Mouse (Mus musculus) neural tube, embryonic 12.5 days (tissue): ENCODE data around the gene Ttc39d. TPM values are rescaled to one million over a fixed set of nuclear protein-coding genes. Genes with fewer than 3 reads are reported as not detected.

Experiments
- ATAC-seq: fragments of 200-750 bp; cut with Nextera tagmentation; 2 replicates; pipeline ENCODE4 v1.8.0; 2017; ENCODE audit warnings: low read depth, mild to moderate bottlenecking, moderate TSS enrichment, moderate library complexity; ENCODE audit not compliant: low FRiP score
- H3K27ac ChIP-seq: fragments of 300-500 bp; sonication (generic); 2 replicates; pipeline ENCODE4 v1.5.1; 2016
- H3K27me3 ChIP-seq: fragments of 300-500 bp; sonication (generic); replicated peaks from 2 replicates; pipeline ENCODE4 v1.6.1; 2016; ENCODE audit warnings: mild to moderate bottlenecking
- H3K36me3 ChIP-seq: fragments of 300-500 bp; sonication (generic); 2 replicates; pipeline ENCODE4 v1.6.1; 2016; ENCODE audit warnings: mild to moderate bottlenecking
- H3K4me1 ChIP-seq: fragments of 300-500 bp; sonication (generic); 2 replicates; pipeline ENCODE4 v1.6.1; 2016
- H3K4me2 ChIP-seq: fragments of 300-500 bp; sonication (generic); replicated peaks from 2 replicates; pipeline ENCODE4 v1.6.1; 2016; ENCODE audit warnings: mild to moderate bottlenecking
- H3K4me3 ChIP-seq: fragments of 300-500 bp; sonication (generic); 2 replicates; pipeline ENCODE4 v1.5.1; 2016
- H3K9ac ChIP-seq: fragments of 300-500 bp; sonication (generic); 2 replicates; pipeline ENCODE4 v1.6.1; 2016; ENCODE audit warnings: mild to moderate bottlenecking
- H3K9me3 ChIP-seq: fragments of 300-500 bp; sonication (generic); 2 replicates; pipeline ENCODE4 v1.6.1; 2016; ENCODE audit warnings: mild to moderate bottlenecking
- WGBS: fragments of 180-500 bp; shearing (Covaris S2); methylation state at CpG from one replicate; pipeline ENCODE4 v1.1.7; 2016; 5-methylcytosine and 5-hydroxymethylcytosine counted together
- polyA plus RNA-seq: library from polyadenylated mRNA; unstranded; fragments of >200 nt; fragmentation: Nextera tagmentation; extraction: Ambion mirVana; gene quantifications from 2 replicates; pipeline ENCODE4 v1.2.1, GENCODE M21; 2016

The Ttc39d gene
- 0.26 TPM in 1 of 2 replicates, not detected in the other for polyA plus RNA-seq

DNA sequence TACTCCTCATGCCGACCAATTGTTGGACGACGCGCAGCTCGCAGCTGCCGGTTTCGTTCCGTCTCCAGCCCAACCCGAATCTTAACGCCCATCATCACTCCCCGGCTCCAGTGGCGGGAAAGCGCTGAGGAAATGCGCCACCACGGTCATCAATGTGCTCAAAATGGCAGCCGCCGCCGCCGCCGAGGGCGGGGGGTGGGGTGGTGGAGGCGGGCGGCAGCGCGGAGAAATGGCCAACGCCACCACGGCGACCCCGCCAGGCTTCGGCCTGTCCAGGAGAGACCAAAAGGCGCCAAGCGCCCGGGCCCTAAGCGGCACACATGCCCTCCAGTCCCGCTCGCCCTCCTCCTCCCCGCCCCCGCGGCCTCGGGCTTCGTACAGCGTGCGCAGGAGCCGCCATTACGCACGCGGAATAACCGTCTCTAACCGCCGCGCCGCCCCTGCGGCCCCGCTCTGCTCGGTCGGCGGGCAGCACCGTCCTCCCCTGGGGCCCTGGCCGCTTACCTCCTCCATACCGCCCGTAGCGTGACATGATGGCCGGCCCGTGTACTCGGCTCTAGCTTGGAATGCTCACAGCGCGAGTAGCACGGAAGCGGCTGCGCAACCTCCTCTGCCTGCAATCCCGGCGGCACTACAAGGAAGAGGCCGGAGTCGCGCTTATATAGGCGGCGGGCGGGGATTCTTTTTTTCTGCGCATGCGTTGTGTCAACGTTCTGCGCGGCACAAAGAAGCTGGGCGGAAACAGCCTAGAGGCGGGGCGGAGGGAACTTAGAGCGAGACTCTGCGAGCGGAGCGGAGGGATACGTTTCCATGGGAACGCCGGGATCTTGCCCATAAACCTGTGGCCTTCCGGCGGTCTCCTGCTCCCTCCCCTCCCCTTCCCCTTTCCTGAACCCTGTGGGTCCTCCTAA lies at the start of gene Ttc39d, which contains the start of gene Srsf7:
Ttc39d (plus strand) TSS at position 790 of the 911 bp plus-strand sequence.
Srsf7 (minus strand) TSS at position 637 of the 911 bp plus-strand sequence.
- WGBS, result under 1% methylated on average over 92 of the region's 95 CpGs
- peak within 1 kb of the TSS; percentile 91 for H3K9ac ChIP-seq
- peak within 1 kb of the TSS; percentile 94 for H3K27ac ChIP-seq
- H3K4me1 ChIP-seq, result peaks cover 11% of the 10 kb centered on the region
- H3K36me3 ChIP-seq, result peaks cover 30% of the 10 kb centered on the region
- ATAC-seq, result peak; percentile 93
- peak within 1 kb of the TSS; percentile 81 for H3K4me3 ChIP-seq
- no peaks in the 10 kb centered on the region for H3K9me3 ChIP-seq
- peak within 1 kb of the TSS; percentile 92 for H3K4me2 ChIP-seq
- no peaks in the 10 kb centered on the region for H3K27me3 ChIP-seq

DNA sequence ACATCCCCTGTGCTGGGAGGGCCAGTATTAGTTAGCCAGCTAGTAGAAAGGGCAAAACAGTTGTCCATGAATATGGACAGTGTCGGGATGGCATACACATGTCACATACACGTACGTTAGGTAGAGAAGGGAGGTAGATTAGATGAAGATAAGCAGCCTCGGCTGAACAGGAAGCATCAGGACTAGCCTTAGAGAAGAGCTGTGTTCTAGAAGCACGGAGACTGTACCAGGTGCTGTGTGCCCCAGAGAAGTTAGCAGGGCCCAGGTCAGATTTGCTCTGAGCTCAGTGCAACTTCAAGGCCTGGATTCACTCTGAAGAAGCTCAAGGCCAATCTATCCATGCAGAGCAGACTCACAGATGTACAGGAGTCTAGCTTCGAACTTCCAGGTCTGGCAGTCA lies 49.8 kb upstream of the Ttc39d start:
- WGBS, result 92% methylated on average over 6 of the region's 6 CpGs
- Histone ChIP-seq H3K36me3 (no peaks in the 10 kb centered on the region), H3K4me2 (no peak overlapping the region), H3K9me3 (no peaks in the 10 kb centered on the region), H3K9ac (no peak overlapping the region), H3K4me1 (no peaks in the 10 kb centered on the region), H3K27me3 (no peaks in the 10 kb centered on the region), H3K27ac (no peak overlapping the region), H3K4me3 (no peak overlapping the region)
- no peak for ATAC-seq

DNA sequence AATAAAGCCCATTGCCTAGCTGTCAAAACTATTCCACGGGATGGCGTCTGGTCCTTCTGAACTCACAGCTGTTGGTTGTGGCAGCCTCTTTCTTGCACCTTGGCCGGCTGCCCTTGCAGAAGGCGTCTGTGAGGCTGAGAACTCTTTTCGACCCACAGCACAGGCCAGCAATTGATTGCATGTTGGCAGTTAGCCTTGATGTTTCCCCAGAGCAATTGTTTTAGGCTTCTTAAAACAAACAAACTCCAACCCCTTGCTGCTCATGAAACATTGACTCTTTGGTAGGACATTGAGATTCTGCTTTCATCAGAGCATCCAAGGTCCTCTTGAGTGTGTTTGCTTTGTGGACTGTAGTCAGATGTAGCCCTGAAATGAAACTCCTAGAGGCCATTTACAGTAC lies 46.8 kb upstream of the Ttc39d start:
- Histone ChIP-seq H3K4me1 (no peaks in the 10 kb centered on the region), H3K9me3 (no peaks in the 10 kb centered on the region), H3K36me3 (no peaks in the 10 kb centered on the region), H3K9ac (no peak overlapping the region), H3K27me3 (no peaks in the 10 kb centered on the region), H3K4me2 (no peak overlapping the region), H3K27ac (no peak overlapping the region), H3K4me3 (no peak overlapping the region)
- ATAC-seq, result no peak
- 85% methylated on average over 5 of the region's 5 CpGs for WGBS

DNA sequence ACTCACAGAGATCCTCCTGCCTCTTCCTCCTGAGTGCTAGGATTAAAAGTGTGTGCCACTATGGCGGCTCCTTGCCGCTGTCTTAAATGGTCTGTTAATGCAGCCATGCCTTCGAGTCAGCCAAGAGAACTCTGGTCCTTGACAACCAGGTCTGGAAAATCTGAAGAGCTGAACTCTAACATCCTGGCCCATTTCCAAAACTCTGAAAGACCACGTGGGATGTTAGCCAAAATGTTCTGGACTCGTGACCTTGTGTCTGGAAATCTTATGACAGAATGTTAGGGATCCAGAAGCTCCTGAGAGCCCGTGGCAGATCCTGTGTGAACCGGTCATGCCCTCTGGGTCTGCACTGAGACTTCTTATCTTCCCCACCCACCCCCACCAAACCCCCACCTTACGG lies 43.3 kb upstream of the Ttc39d start:
- Histone ChIP-seq H3K4me1 (peaks cover 19% of the 10 kb centered on the region), H3K9me3 (no peaks in the 10 kb centered on the region), H3K27me3 (no peaks in the 10 kb centered on the region), H3K27ac (no peak overlapping the region), H3K4me2 (no peak overlapping the region), H3K9ac (no peak overlapping the region), H3K36me3 (no peaks in the 10 kb centered on the region), H3K4me3 (no peak overlapping the region)
- 86% methylated on average over 8 of the region's 8 CpGs for WGBS
- no peak for ATAC-seq

DNA sequence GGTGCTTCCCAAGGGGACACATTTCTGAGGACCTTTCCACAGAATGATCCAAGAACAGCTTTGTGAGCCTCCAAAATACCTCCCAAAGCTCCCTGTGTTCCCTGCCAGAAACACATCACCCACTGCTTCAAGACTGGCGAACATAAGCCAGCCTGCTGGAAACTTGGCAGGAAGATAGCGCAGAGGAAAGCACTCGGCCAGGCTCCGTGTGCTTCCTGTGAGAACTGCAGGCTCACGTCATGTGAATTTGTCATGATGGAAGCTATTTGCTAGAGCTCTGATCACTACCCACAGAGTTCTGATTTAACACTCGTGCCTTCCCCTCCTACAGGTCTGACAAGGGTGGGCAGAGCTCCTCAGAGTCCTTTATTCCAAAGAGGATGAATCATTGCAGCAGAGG lies 41.5 kb upstream of the Ttc39d start:
- peaks cover 21% of the 10 kb centered on the region for H3K4me1 ChIP-seq
- no peak overlapping the region for H3K4me3 ChIP-seq
- ATAC-seq, result no peak
- no peak overlapping the region for H3K4me2 ChIP-seq
- no peaks in the 10 kb centered on the region for H3K27me3 ChIP-seq
- no peak overlapping the region for H3K9ac ChIP-seq
- no peaks in the 10 kb centered on the region for H3K9me3 ChIP-seq
- WGBS, result 85% methylated on average over 6 of the region's 6 CpGs
- no peaks in the 10 kb centered on the region for H3K36me3 ChIP-seq
- no peak overlapping the region for H3K27ac ChIP-seq

DNA sequence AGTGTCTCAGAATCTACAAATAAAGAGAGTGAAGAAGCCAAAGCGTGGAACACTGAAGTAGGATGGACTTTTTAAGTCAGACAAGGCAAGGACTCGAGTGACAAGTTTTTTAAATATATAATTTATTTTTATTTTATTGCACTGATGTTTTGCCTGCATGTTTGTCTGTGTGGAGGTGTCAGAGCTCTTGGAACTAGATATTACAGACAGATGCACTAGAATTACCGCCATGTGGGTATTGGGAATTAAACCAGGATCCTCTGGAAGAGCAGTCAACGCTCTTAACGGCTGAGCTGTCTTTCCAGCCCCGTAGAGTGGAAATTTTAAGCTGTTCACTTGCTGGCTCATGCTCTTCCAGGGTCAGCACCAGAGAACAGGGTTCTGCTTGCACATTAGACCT lies 40.9 kb upstream of the Ttc39d start:
- peaks cover 21% of the 10 kb centered on the region for H3K4me1 ChIP-seq
- no peaks in the 10 kb centered on the region for H3K9me3 ChIP-seq
- H3K4me2 ChIP-seq, result no peak overlapping the region
- no peak overlapping the region for H3K9ac ChIP-seq
- no peak for ATAC-seq
- H3K36me3 ChIP-seq, result no peaks in the 10 kb centered on the region
- WGBS, result 89% methylated on average over 6 of the region's 6 CpGs
- H3K4me3 ChIP-seq, result no peak overlapping the region
- H3K27me3 ChIP-seq, result no peaks in the 10 kb centered on the region
- H3K27ac ChIP-seq, result no peak overlapping the region

DNA sequence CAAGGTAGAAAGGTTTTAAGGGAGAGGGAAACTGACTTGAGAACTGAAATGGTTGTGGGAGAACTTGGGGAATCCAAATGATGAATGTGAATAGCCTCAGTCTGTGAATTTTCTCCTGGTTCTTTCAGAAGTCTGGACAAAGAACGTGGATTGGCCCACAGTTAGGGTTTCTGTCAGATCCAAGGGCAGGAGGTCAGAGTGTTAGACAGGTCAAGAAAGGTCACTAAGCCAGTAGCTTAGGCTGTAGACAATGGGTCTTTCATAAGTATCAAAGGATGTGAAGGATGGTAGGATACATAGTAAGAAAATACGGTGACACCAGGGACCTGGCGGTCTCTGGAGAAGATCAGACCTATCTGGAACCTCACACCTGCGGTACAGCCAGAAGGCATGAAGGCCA lies 39.8 kb upstream of the Ttc39d start:
- no peak for ATAC-seq
- no peaks in the 10 kb centered on the region for H3K36me3 ChIP-seq
- no peak overlapping the region for H3K4me3 ChIP-seq
- WGBS, result 44% methylated on average over 4 of the region's 4 CpGs
- no peak overlapping the region for H3K27ac ChIP-seq
- no peaks in the 10 kb centered on the region for H3K27me3 ChIP-seq
- no peaks in the 10 kb centered on the region for H3K9me3 ChIP-seq
- no peak overlapping the region for H3K9ac ChIP-seq
- no peak overlapping the region for H3K4me2 ChIP-seq
- peaks cover 21% of the 10 kb centered on the region for H3K4me1 ChIP-seq

DNA sequence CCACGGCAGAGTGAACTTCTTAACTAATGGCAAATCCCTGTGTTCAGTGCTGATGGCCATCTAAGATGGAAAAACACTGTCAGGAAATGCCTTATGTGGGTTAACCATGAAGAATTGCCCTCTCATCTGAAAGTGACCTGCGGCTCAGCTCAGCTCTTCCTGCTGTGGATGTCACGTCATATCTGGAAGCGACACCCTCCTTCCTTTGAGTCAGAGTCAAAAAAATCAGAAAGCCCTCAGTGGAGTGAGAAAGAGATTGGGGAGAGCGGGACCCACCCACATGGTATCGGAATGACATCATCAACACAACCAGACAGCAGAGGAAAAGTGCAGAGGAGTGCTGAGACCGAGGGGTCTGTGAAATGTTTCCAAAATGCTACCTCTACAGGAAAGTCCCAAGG lies 39.4 kb upstream of the Ttc39d start:
- Histone ChIP-seq H3K4me3 (no peak overlapping the region), H3K4me2 (peak overlapping the region; percentile 49), H3K27me3 (no peaks in the 10 kb centered on the region), H3K9ac (no peak overlapping the region), H3K4me1 (peaks cover 21% of the 10 kb centered on the region), H3K9me3 (no peaks in the 10 kb centered on the region), H3K36me3 (no peaks in the 10 kb centered on the region), H3K27ac (no peak overlapping the region)
- WGBS, result 68% methylated on average over 7 of the region's 7 CpGs
- no peak for ATAC-seq

DNA sequence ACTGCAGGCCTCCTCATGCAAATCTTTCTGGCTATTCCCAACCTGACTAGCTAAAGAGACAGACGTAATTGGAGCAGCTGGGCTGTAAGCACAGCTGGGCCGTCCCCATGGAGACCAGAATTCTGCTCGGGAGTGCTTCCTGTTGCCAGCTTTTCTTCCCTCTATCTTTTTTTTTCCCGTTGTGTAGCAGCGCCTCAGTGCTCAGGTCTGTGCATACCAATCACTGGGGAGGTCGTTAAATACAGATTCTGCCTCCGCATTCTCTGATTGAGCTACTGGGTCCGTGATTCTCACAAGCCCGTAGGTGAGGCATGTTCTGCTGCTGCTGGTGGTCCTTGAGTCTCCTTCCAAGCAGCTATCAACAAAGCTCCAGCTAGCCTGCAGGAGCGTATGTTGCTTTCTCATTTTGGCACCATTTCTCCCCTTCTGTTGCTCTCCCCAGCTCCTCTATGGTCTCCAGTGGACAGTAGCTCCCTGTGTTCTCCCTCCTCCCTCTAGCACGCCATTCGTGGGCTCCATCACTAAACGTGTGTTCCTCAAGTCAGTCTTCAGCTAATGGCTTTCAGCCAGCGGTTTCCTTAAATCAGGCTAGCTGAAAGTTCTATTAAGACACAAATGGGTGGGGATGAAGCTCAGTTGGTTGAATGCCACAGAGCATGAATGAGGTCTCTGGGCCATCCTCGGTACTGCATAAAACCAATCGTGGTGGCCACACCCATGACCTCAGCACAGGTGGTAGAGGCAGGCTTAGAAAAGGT lies 38.7 kb upstream of the Ttc39d start:
- H3K27me3 ChIP-seq, result no peaks in the 10 kb centered on the region
- H3K4me3 ChIP-seq, result no peak overlapping the region
- no peak overlapping the region for H3K9ac ChIP-seq
- H3K9me3 ChIP-seq, result no peaks in the 10 kb centered on the region
- H3K36me3 ChIP-seq, result no peaks in the 10 kb centered on the region
- peaks cover 21% of the 10 kb centered on the region for H3K4me1 ChIP-seq
- peak; percentile 76 for ATAC-seq
- WGBS, result 30% methylated on average over 16 of the region's 16 CpGs
- peak overlapping the region; percentile 49 for H3K4me2 ChIP-seq
- no peak overlapping the region for H3K27ac ChIP-seq

DNA sequence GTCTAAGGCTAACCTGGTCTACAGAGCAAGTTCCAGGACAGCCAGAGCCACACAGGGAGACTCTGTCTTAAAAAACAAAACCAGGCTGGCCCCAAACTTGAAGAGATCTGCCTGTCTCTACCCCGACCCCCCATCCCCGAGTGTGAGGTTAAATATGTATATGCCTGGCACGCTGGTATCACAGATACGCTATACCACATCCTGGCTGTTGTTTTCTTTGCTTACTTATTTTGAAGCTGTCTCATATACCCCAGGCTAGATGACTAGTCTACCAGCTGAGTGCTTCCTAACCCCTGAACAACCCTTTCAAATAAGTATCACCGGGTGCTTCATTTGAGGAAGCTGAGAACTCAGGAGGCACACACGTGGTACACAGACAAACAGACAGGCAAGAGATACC lies 37.5 kb upstream of the Ttc39d start:
- no peaks in the 10 kb centered on the region for H3K9me3 ChIP-seq
- no peaks in the 10 kb centered on the region for H3K36me3 ChIP-seq
- peaks cover 21% of the 10 kb centered on the region for H3K4me1 ChIP-seq
- no peak overlapping the region for H3K9ac ChIP-seq
- 93% methylated on average over 6 of the region's 6 CpGs for WGBS
- no peak overlapping the region for H3K4me3 ChIP-seq
- H3K4me2 ChIP-seq, result no peak overlapping the region
- H3K27me3 ChIP-seq, result no peaks in the 10 kb centered on the region
- ATAC-seq, result no peak
- no peak overlapping the region for H3K27ac ChIP-seq

DNA sequence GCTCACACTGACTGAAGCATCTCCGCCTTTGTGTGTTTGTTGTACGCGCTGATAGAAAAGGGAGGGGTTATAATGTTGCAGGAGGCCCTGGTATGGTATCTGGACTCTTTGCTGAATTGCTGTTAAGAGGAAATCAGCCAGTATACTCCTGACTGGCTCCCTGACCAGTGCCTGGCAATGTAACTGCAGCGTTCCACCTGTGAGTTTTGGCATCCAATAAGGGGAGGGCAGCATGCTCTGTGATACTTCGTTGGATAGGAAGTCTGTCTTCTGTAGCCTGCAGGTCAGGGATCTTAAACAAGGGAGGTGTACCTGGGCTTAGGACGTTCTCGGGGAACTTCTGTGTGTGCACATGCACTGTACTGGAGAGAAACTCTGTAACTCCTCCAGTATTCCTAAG lies 36.3 kb upstream of the Ttc39d start:
- no peak overlapping the region for H3K27ac ChIP-seq
- no peak overlapping the region for H3K9ac ChIP-seq
- no peak for ATAC-seq
- H3K36me3 ChIP-seq, result no peaks in the 10 kb centered on the region
- WGBS, result 90% methylated on average over 7 of the region's 7 CpGs
- H3K27me3 ChIP-seq, result no peaks in the 10 kb centered on the region
- no peak overlapping the region for H3K4me3 ChIP-seq
- no peaks in the 10 kb centered on the region for H3K9me3 ChIP-seq
- peaks cover 21% of the 10 kb centered on the region for H3K4me1 ChIP-seq
- H3K4me2 ChIP-seq, result no peak overlapping the region

DNA sequence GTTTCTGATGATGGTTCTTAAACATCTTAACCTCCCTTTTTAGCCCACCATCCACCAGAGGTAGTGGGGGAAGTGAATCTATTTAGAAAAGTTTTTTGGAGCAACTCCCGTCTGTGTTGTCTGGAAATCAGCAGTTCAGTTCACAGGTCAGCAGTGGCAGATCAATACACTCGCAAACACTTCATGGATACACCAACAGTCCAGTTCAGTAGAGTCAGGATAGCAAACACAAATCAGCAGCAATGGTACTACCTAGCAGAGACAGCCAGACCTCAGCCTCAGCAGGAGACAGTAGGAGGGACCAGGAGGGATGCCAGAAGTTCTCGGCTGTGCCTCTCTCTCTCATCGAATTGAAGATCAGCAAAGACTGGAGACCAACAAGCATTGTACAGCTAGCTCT lies 35.3 kb upstream of the Ttc39d start:
- no peak overlapping the region for H3K9ac ChIP-seq
- no peaks in the 10 kb centered on the region for H3K36me3 ChIP-seq
- peaks cover 21% of the 10 kb centered on the region for H3K4me1 ChIP-seq
- no peaks in the 10 kb centered on the region for H3K9me3 ChIP-seq
- no peak for ATAC-seq
- H3K27me3 ChIP-seq, result no peaks in the 10 kb centered on the region
- WGBS, result 87% methylated on average over 4 of the region's 4 CpGs
- H3K4me2 ChIP-seq, result no peak overlapping the region
- H3K4me3 ChIP-seq, result no peak overlapping the region
- no peak overlapping the region for H3K27ac ChIP-seq
